Mouse (Mus musculus) embryonic facial prominence, embryonic 14.5 days (tissue): ENCODE measurements around the gene Zfp277. TPM values are rescaled to one million over a fixed set of nuclear protein-coding genes. Genes with fewer than 3 reads are reported as not detected.

Experiments used
- ATAC-seq: fragments of 200-750 bp; cut with Nextera tagmentation; 2 replicates; pipeline ENCODE4 v1.8.0; 2017; ENCODE audit warnings: low read depth, moderate number of reproducible peaks, moderate TSS enrichment
- DNase-seq: peaks from one replicate; pipeline ENCODE4 v3.0.0-alpha.2; 2015; ENCODE audit warnings: low spot score
- H3K27ac ChIP-seq: fragments of 300-500 bp; sonication (generic); replicated peaks from 2 replicates; pipeline ENCODE4 v1.5.1; 2014; ENCODE audit warnings: low read depth, mild to moderate bottlenecking, low read length, moderate library complexity
- H3K27me3 ChIP-seq: fragments of 300-500 bp; sonication (generic); replicated peaks from 2 replicates; pipeline ENCODE4 v1.6.1; 2014; ENCODE audit warnings: low read length; ENCODE audit not compliant: control insufficient read depth, insufficient read depth
- H3K36me3 ChIP-seq: fragments of 300-500 bp; sonication (generic); 2 replicates; pipeline ENCODE4 v1.6.1; 2014; ENCODE audit warnings: low read length, mixed read lengths; ENCODE audit not compliant: control insufficient read depth, insufficient read depth
- H3K4me1 ChIP-seq: fragments of 300-500 bp; sonication (generic); 2 replicates; pipeline ENCODE4 v1.6.1; 2014; ENCODE audit warnings: antibody characterized with exemption, low read length; ENCODE audit not compliant: control insufficient read depth, insufficient read depth
- H3K4me2 ChIP-seq: fragments of 300-500 bp; sonication (generic); 2 replicates; pipeline ENCODE4 v1.6.1; 2014; ENCODE audit warnings: low read depth, mild to moderate bottlenecking, low read length, moderate library complexity, mixed read lengths
- H3K4me3 ChIP-seq: fragments of 300-500 bp; sonication (generic); 2 replicates; pipeline ENCODE4 v1.5.1; 2014; ENCODE audit warnings: low read depth, mild to moderate bottlenecking, low read length
- H3K9ac ChIP-seq: fragments of 300-500 bp; sonication (generic); 2 replicates; pipeline ENCODE4 v1.6.1; 2014; ENCODE audit warnings: low read depth, mild to moderate bottlenecking, low read length, moderate library complexity, mixed read lengths
- H3K9me3 ChIP-seq: fragments of 300-500 bp; sonication (generic); 2 replicates; pipeline ENCODE4 v1.6.1; 2016; ENCODE audit warnings: low read length; ENCODE audit not compliant: control insufficient read depth
- WGBS: fragments of 180-500 bp; shearing (Covaris S2); extraction: QIAGEN DNeasy Blood & Tissue Kit; methylation state at CpG from one replicate; pipeline ENCODE4 v1.1.7; 2014; 5-methylcytosine and 5-hydroxymethylcytosine counted together
- polyA plus RNA-seq: library from polyadenylated mRNA; unstranded; fragments of >200 nt; fragmentation: Nextera tagmentation; extraction: Ambion mirVana; gene quantifications from 2 replicates; pipeline ENCODE4 v1.2.1, GENCODE M21; 2014

Gene Zfp277
- polyA plus RNA-seq, 1 experiment from 2014 or later, result 35.7 TPM

- WGBS, result 93% methylated on average over 5 of the region's 5 CpGs
- H3K4me3 ChIP-seq, result no peak overlapping the region
- no peaks in the 10 kb centered on the region for H3K4me1 ChIP-seq
- no peak for ATAC-seq
- no peaks in the 10 kb centered on the region for H3K9me3 ChIP-seq
- H3K36me3 ChIP-seq, result peaks cover 9% of the 10 kb centered on the region
- no peak overlapping the region for H3K4me2 ChIP-seq
- H3K27me3 ChIP-seq, result no peaks in the 10 kb centered on the region
- no peak overlapping the region for H3K9ac ChIP-seq
- H3K27ac ChIP-seq, result no peak overlapping the region
- no peak for DNase-seq
Observed at GRCm38 (mm10) chr12:40325582-40325981, 120.1 kb downstream of the Zfp277 start.

- DNase-seq, result peak; percentile 60
- 78% methylated on average over 5 of the region's 5 CpGs for WGBS
Observed at GRCm38 (mm10) chr12:40324819-40325218, 120.9 kb downstream of the Zfp277 start.

GRCm38 (mm10) chr12:40315146-40315545, 130.6 kb downstream of the Zfp277 start:
- WGBS, result 91% methylated on average over 2 of the region's 2 CpGs
- Histone ChIP-seq H3K4me3 (no peak overlapping the region), H3K27me3 (no peaks in the 10 kb centered on the region), H3K9me3 (0 out of 2 replicates have a peak, but pooled peaks cover 6% of the 10 kb centered on the region), H3K9ac (no peak overlapping the region), H3K4me1 (no peaks in the 10 kb centered on the region), H3K4me2 (no peak overlapping the region), H3K27ac (no peak overlapping the region), H3K36me3 (no peaks in the 10 kb centered on the region; the same call in none of the 2 replicates)
- no peak for ATAC-seq
- DNase-seq, result no peak

More at GRCm38 (mm10) chr12:40324819-40325218, 120.9 kb downstream of the Zfp277 start:
- peaks cover 13% of the 10 kb centered on the region for H3K36me3 ChIP-seq
- H3K4me2 ChIP-seq, result no peak overlapping the region
- no peaks in the 10 kb centered on the region for H3K4me1 ChIP-seq
- H3K27me3 ChIP-seq, result no peaks in the 10 kb centered on the region
- no peaks in the 10 kb centered on the region for H3K9me3 ChIP-seq
- H3K27ac ChIP-seq, result no peak overlapping the region
- H3K4me3 ChIP-seq, result no peak overlapping the region
- peak; percentile 74; the same call in 1 of the 2 replicates for ATAC-seq
- H3K9ac ChIP-seq, result no peak overlapping the region

- peaks cover 8% of the 10 kb centered on the region; the same call in 1 of the 2 replicates for H3K4me1 ChIP-seq
- peak; percentile 47; the same call in 1 of the 2 replicates for ATAC-seq
- no peak overlapping the region for H3K4me3 ChIP-seq
- H3K9me3 ChIP-seq, result no peaks in the 10 kb centered on the region
- no peaks in the 10 kb centered on the region for H3K27me3 ChIP-seq
- DNase-seq, result peak; percentile 26
- H3K27ac ChIP-seq, result no peak overlapping the region; the same call in 1 of the 2 replicates
- no peak overlapping the region for H3K4me2 ChIP-seq
- H3K9ac ChIP-seq, result no peak overlapping the region
- 50% methylated on average over 6 of the region's 6 CpGs for WGBS
- no peaks in the 10 kb centered on the region for H3K36me3 ChIP-seq
Observed at GRCm38 (mm10) chr12:40303960-40304359, 141.7 kb downstream of the Zfp277 start.

- Histone ChIP-seq H3K4me2 (no peak overlapping the region), H3K4me1 (peaks cover 2% of the 10 kb centered on the region; the same call in 1 of the 2 replicates), H3K27me3 (no peaks in the 10 kb centered on the region), H3K36me3 (no peaks in the 10 kb centered on the region), H3K4me3 (no peak overlapping the region), H3K9ac (no peak overlapping the region), H3K9me3 (no peaks in the 10 kb centered on the region), H3K27ac (no peak overlapping the region)
- DNase-seq, result no peak
- ATAC-seq, result no peak
- 86% methylated on average over 3 of the region's 3 CpGs for WGBS
Observed at GRCm38 (mm10) chr12:40298636-40299035, 147.1 kb downstream of the Zfp277 start.

GRCm38 (mm10) chr12:40286539-40286938, 159.2 kb downstream of the Zfp277 start:
- no peak for ATAC-seq
- no peaks in the 10 kb centered on the region for H3K27me3 ChIP-seq
- peaks cover 21% of the 10 kb centered on the region for H3K9me3 ChIP-seq
- no peak overlapping the region for H3K27ac ChIP-seq
- 66% methylated on average over 4 of the region's 4 CpGs for WGBS
- no peaks in the 10 kb centered on the region for H3K4me1 ChIP-seq
- H3K4me3 ChIP-seq, result no peak overlapping the region
- no peak overlapping the region for H3K4me2 ChIP-seq
- no peak overlapping the region for H3K9ac ChIP-seq
- H3K36me3 ChIP-seq, result no peaks in the 10 kb centered on the region
- no peak for DNase-seq

GRCm38 (mm10) chr12:40280596-40281325, 164.9 kb downstream of the Zfp277 start:
- no peaks in the 10 kb centered on the region for H3K4me1 ChIP-seq
- no peaks in the 10 kb centered on the region for H3K27me3 ChIP-seq
- no peak for DNase-seq
- no peak overlapping the region for H3K9ac ChIP-seq
- no peak overlapping the region for H3K4me2 ChIP-seq
- H3K4me3 ChIP-seq, result no peak overlapping the region
- H3K36me3 ChIP-seq, result no peaks in the 10 kb centered on the region
- no peak for ATAC-seq
- no peak overlapping the region for H3K27ac ChIP-seq
- no peaks in the 10 kb centered on the region for H3K9me3 ChIP-seq
- 91% methylated on average over 4 of the region's 4 CpGs for WGBS

- ATAC-seq (no peak), DNase-seq (no peak)
- Histone ChIP-seq H3K9me3 (no peaks in the 10 kb centered on the region), H3K4me2 (no peak overlapping the region), H3K4me3 (no peak overlapping the region), H3K27ac (no peak overlapping the region), H3K36me3 (no peaks in the 10 kb centered on the region), H3K27me3 (no peaks in the 10 kb centered on the region), H3K9ac (no peak overlapping the region), H3K4me1 (no peaks in the 10 kb centered on the region)
- 81% methylated on average over 3 of the region's 3 CpGs for WGBS
Observed at GRCm38 (mm10) chr12:40277581-40277980, 168.1 kb downstream of the Zfp277 start.

- no peak overlapping the region for H3K4me3 ChIP-seq
- no peak overlapping the region for H3K9ac ChIP-seq
- H3K9me3 ChIP-seq, result no peaks in the 10 kb centered on the region
- no peak overlapping the region for H3K27ac ChIP-seq
- H3K27me3 ChIP-seq, result no peaks in the 10 kb centered on the region
- no peak for ATAC-seq
- no peaks in the 10 kb centered on the region for H3K4me1 ChIP-seq
- H3K36me3 ChIP-seq, result no peaks in the 10 kb centered on the region
- H3K4me2 ChIP-seq, result no peak overlapping the region
- no peak for DNase-seq
Observed at GRCm38 (mm10) chr12:40274931-40275330, 170.8 kb downstream of the Zfp277 start.
